Mouse (Mus musculus) MEL (cell line): Measurements from ENCODE around the gene Ptpru. TPM values are rescaled to one million over a fixed set of nuclear protein-coding genes. Genes with fewer than 3 reads are reported as not detected.
A peak's percentile ranks its signal among the peaks of the same experiment; 100 is the strongest.

Experiments
- DNase-seq: peaks from one replicate; pipeline ENCODE4 v3.0.0; 2011; ENCODE audit warnings: low read depth, low spot score
- H3K27ac ChIP-seq: 2 replicates; pipeline ENCODE4 v1.5.1; 2012; ENCODE audit warnings: low read depth, mild to moderate bottlenecking, control low read depth, low read length, moderate library complexity; ENCODE audit not compliant: control insufficient read depth
- H3K27me3 ChIP-seq, 2 experiments: fragments of 150-350 bp in 1 of 2; sonication (generic) in 1 of 2; 2 replicates each; pipeline ENCODE4 v1.6.1; 2012; ENCODE audit warnings: low read length in 2 of 2, mild to moderate bottlenecking in 2 of 2, improper control_type of control experiment in 1 of 2, moderate library complexity in 1 of 2; ENCODE audit not compliant: insufficient read depth in 2 of 2, control insufficient read depth in 1 of 2
- H3K36me3 ChIP-seq, 2 experiments: 2 replicates each; pipeline ENCODE4 v1.6.1; 2012 to 2014; ENCODE audit warnings: low read length in 2 of 2, improper control_type of control experiment in 1 of 2, inconsistent platforms in 1 of 2, mild to moderate bottlenecking in 1 of 2; ENCODE audit not compliant: insufficient read depth in 2 of 2, control insufficient read depth in 1 of 2
- H3K4me1 ChIP-seq, 2 experiments: fragments of 150-350 bp in 1 of 2; sonication (generic) in 1 of 2; 2 replicates each; pipeline ENCODE4 v1.6.1; 2012; ENCODE audit warnings: low read length in 2 of 2, improper control_type of control experiment in 1 of 2, mild to moderate bottlenecking in 1 of 2; ENCODE audit not compliant: insufficient read depth in 2 of 2, control insufficient read depth in 1 of 2
- H3K4me3 ChIP-seq, 2 experiments: fragments of 150-350 bp in 1 of 2; sonication (generic) in 1 of 2; 2 replicates each; pipeline ENCODE4 v1.5.1; 2012; ENCODE audit warnings: low read depth in 2 of 2, low read length in 2 of 2, mild to moderate bottlenecking in 2 of 2, moderate library complexity in 2 of 2, control low read depth in 1 of 2, improper control_type of control experiment in 1 of 2; ENCODE audit not compliant: control insufficient read depth in 1 of 2, insufficient read depth in 1 of 2
- H3K79me2 ChIP-seq: 2 replicates; pipeline ENCODE4 v1.6.1; 2012; ENCODE audit warnings: mild to moderate bottlenecking, low read length, moderate library complexity; ENCODE audit not compliant: control insufficient read depth, poor library complexity, insufficient read depth
- H3K9ac ChIP-seq: 2 replicates; pipeline ENCODE4 v1.6.1; 2012; ENCODE audit warnings: low read depth, mild to moderate bottlenecking, control low read depth, low read length, moderate library complexity; ENCODE audit not compliant: control insufficient read depth, poor library complexity, severe bottlenecking
- H3K9me3 ChIP-seq: fragments of 150-350 bp; sonication (generic); replicated peaks from 2 replicates; pipeline ENCODE4 v1.6.1; 2012; ENCODE audit warnings: mild to moderate bottlenecking, low read length, improper control_type of control experiment, moderate library complexity; ENCODE audit not compliant: insufficient read depth
- CHD2 ChIP-seq: IDR thresholded peaks from 2 replicates; pipeline ENCODE4 v1.6.1; 2011; ENCODE audit warnings: low read length, improper control_type of control experiment
- E2F4 ChIP-seq: IDR thresholded peaks from 2 replicates; pipeline ENCODE4 v1.6.1; 2011; ENCODE audit warnings: low read depth, low read length, improper control_type of control experiment, borderline replicate concordance
- ELF1 ChIP-seq: IDR thresholded peaks from 2 replicates; pipeline ENCODE4 v1.6.1; 2014; ENCODE audit warnings: low read depth, mild to moderate bottlenecking, inconsistent platforms, low read length, improper control_type of control experiment, moderate library complexity
- ETS1 ChIP-seq: IDR thresholded peaks from 2 replicates; pipeline ENCODE4 v1.6.1; 2012; ENCODE audit warnings: low read depth, mild to moderate bottlenecking, inconsistent platforms, low read length, improper control_type of control experiment, moderate library complexity
- GATA1 ChIP-seq: IDR thresholded peaks from 2 replicates; pipeline ENCODE4 v1.6.1; 2011; ENCODE audit warnings: low read depth, low read length, improper control_type of control experiment
- HCFC1 ChIP-seq: IDR thresholded peaks from 2 replicates; pipeline ENCODE4 v1.6.1; 2012; ENCODE audit warnings: low read depth, mild to moderate bottlenecking, inconsistent platforms, low read length, improper control_type of control experiment, moderate library complexity
- MAX ChIP-seq: IDR thresholded peaks from 2 replicates; pipeline ENCODE4 v1.6.1; 2011; ENCODE audit warnings: low read length, improper control_type of control experiment
- MXI1 ChIP-seq: IDR thresholded peaks from 2 replicates; pipeline ENCODE4 v1.6.1; 2011; ENCODE audit warnings: mild to moderate bottlenecking, low read depth, low read length, improper control_type of control experiment
- NELFE ChIP-seq: IDR thresholded peaks from 2 replicates; pipeline ENCODE4 v1.6.1; 2011; ENCODE audit warnings: low read depth, low read length, improper control_type of control experiment
- POLR2A ChIP-seq, 2 experiments: IDR thresholded peaks; 2 replicates each; pipeline ENCODE4 v1.6.1; 2011 to 2012; ENCODE audit warnings: low read length in 2 of 2, mild to moderate bottlenecking in 2 of 2, control low read depth in 1 of 2, improper control_type of control experiment in 1 of 2, low read depth in 1 of 2, moderate library complexity in 1 of 2; ENCODE audit not compliant: control insufficient read depth in 1 of 2, insufficient read depth in 1 of 2, poor library complexity in 1 of 2
- SIN3A ChIP-seq: IDR thresholded peaks from 2 replicates; pipeline ENCODE4 v1.6.1; 2012; ENCODE audit warnings: low read length, improper control_type of control experiment, inconsistent platforms
- SMC3 ChIP-seq: IDR thresholded peaks from 2 replicates; pipeline ENCODE4 v1.6.1; 2011; ENCODE audit warnings: low read depth, low read length, improper control_type of control experiment
- TAL1 ChIP-seq: IDR thresholded peaks from 2 replicates; pipeline ENCODE4 v1.6.1; 2012; ENCODE audit warnings: mild to moderate bottlenecking, inconsistent platforms, low read length, moderate library complexity, mixed read lengths
- TBP ChIP-seq: IDR thresholded peaks from 2 replicates; pipeline ENCODE4 v1.8.0; 2011; ENCODE audit warnings: low read depth, low read length, improper control_type of control experiment
- TCF12 ChIP-seq: IDR thresholded peaks from 2 replicates; pipeline ENCODE4 v1.6.1; 2014; ENCODE audit warnings: low read depth, mild to moderate bottlenecking, inconsistent platforms, low read length, improper control_type of control experiment, moderate library complexity
- ZNF384 ChIP-seq: IDR thresholded peaks from 2 replicates; pipeline ENCODE4 v1.6.1; 2012; ENCODE audit warnings: low read depth, mild to moderate bottlenecking, inconsistent platforms, low read length, improper control_type of control experiment
- polyA plus RNA-seq, 2 experiments: library from polyadenylated mRNA; stranded (reverse) in 1 of 2; unstranded in 1 of 2; fragments of >175 nt in 1 of 2; fragments of >200 nt in 1 of 2; gene quantifications; 2 replicates each; pipeline versions ENCODE4 v1.2.1 to v1.2.4; 2012; ENCODE audit warnings: low replicate concordance in 2 of 2, low read depth in 1 of 2; ENCODE audit not compliant: insufficient read length in 2 of 2, insufficient read depth in 1 of 2, missing spikeins in 1 of 2
- total RNA-seq: library from RNA; depleted of rRNA; stranded (reverse); fragments of 300-350 nt; gene quantifications from 2 replicates; pipeline ENCODE4 v1.2.3, GENCODE M21; 2012

Ptpru gene
- total and polyA plus RNA-seq, 3 experiments: 3.4 to 6.8 TPM; not detected in 1

DNA sequence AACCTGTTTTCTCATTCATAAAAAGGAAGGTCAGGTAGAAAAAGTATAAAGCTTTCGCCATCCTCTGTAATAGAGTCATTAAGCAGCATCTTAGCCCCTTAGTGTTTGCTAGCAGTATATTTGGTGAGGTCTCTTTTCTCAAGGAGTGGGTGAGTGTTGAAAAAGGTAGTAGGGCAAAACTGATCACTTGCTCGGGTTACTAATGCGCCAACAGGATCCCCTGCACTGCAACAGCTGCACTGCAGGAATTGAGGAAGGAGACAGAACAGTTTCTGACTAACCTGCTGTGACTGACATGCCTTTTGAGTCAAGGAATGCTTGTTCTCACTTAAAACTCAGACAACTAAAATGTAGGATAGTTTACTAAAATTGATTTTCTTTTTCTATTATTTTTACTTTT lies 37.2 kb upstream of the Ptpru start:
- TF ChIP-seq CHD2: no peak
- 0 out of 2 replicates have a peak, but pooled peaks have one; percentile 5 for TF ChIP-seq SIN3A
- no peak for TF ChIP-seq HCFC1
- TF ChIP-seq TBP: peak; percentile 51; the same call in 1 of the 2 replicates
- TF ChIP-seq MXI1: peak; percentile 29; the same call in 1 of the 2 replicates
- no peak for TF ChIP-seq SMC3
- H3K36me3 ChIP-seq: peaks cover 0 to 37% of the 10 kb centered on the region in 2 experiments; a peak in 2 of 4 replicates
- peak overlapping the region; percentile 100 for H3K9ac ChIP-seq
- no peaks in the 10 kb centered on the region for H3K9me3 ChIP-seq
- peak overlapping the region; percentile 58 to 82 for H3K4me3 ChIP-seq
- H3K27me3 ChIP-seq: no peaks in the 10 kb centered on the region
- peak overlapping the region; percentile 85; the same call in 1 of the 2 replicates for H3K27ac ChIP-seq
- peaks cover 71% of the 10 kb centered on the region for H3K79me2 ChIP-seq
- peak; percentile 69 for DNase-seq
- H3K4me1 ChIP-seq: peaks cover 11 to 18% of the 10 kb centered on the region in 2 experiments; a peak in 3 of 4 replicates

DNA sequence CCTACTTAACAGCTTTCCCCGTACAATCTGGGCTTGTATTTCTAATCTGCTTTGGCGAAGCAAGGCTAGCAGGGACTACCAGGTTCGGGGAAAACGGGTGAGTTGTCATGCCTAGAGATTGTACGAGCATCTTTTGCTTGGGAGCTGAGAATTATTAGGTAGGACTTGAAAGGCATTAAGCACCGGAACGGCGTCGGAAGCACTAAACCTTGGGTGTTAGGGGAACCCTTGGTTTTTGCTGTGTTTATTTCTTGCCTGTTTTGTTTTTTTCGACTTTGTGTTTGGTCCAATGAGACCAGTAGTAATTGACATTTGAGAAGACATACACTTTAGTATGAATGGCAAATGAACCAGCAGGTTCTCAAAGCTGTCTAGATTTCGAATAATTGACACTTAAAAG lies 36.5 kb upstream of the Ptpru start:
- peaks cover 11 to 18% of the 10 kb centered on the region in 2 experiments; a peak in 3 of 4 replicates for H3K4me1 ChIP-seq

DNA sequence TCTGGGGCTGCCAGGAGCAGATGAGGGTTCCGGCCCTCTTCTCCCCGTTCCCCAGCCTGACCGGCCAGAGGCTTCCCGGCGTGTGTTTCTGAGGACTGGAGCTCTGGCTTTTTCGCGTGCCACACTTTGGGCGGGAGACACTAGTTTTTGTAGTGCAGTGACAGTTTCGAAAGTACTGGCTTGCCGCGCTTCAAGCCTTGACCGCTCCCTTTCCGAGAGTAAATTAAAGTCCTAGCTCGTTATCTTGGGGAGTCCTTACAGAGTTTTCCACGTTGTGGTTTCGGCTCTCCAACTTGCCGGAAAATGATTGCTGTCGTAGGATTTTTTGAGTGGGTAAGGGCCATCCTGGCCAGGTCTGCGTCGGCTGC lies 36.1 kb upstream of the Ptpru start:
- Histone ChIP-seq H3K36me3 (peaks cover 0 to 38% of the 10 kb centered on the region in 2 experiments; a peak in 2 of 4 replicates), H3K4me3 (peak overlapping the region; percentile 58 to 82), H3K4me1 (peaks cover 11 to 20% of the 10 kb centered on the region in 2 experiments; a peak in 3 of 4 replicates), H3K27ac (peak overlapping the region; percentile 85), H3K9me3 (no peaks in the 10 kb centered on the region), H3K9ac (peak overlapping the region; percentile 100), H3K27me3 (no peaks in the 10 kb centered on the region), H3K79me2 (peaks cover 60% of the 10 kb centered on the region)
- peak; percentile 75 for DNase-seq
- TF ChIP-seq ETS1: no peak
- TF ChIP-seq TCF12: no peak
- peak; percentile 22; the same call in 1 of the 2 replicates for TF ChIP-seq TAL1
- no peak for TF ChIP-seq E2F4
- peak; percentile 55 for TF ChIP-seq MAX
- no peak for TF ChIP-seq NELFE
- peak; percentile 29; the same call in 1 of the 2 replicates for TF ChIP-seq GATA1
- peak; percentile 38 for TF ChIP-seq SIN3A
- TF ChIP-seq POLR2A (IDR thresholded peaks at IDR 0.05; ENCODE audit: control insufficient read depth in 1 of 2, insufficient read depth in 1 of 2, low read depth in 1 of 2, low read length in 2 of 2, poor library complexity in 1 of 2): peak in 1 of 2 experiments; percentile 60; a peak in 1 of 4 replicates
- no peak for TF ChIP-seq ELF1

More for the DNA sequence above, 36.5 kb upstream of the Ptpru start:
- no peak for DNase-seq
- peak overlapping the region; percentile 100 for H3K9ac ChIP-seq
- peak overlapping the region; percentile 85 for H3K27ac ChIP-seq
- TF ChIP-seq MAX (no peak), GATA1 (no peak), ZNF384 (no peak)
- H3K36me3 ChIP-seq: peaks cover 0 to 37% of the 10 kb centered on the region in 2 experiments; a peak in 2 of 4 replicates
- no peaks in the 10 kb centered on the region for H3K27me3 ChIP-seq
- H3K4me3 ChIP-seq: peak overlapping the region; percentile 58 to 82
- no peaks in the 10 kb centered on the region for H3K9me3 ChIP-seq
- H3K79me2 ChIP-seq: peaks cover 64% of the 10 kb centered on the region
